Comparison of ENCODE assay signal across 24 mouse cellular contexts in the genomic region with DNA sequence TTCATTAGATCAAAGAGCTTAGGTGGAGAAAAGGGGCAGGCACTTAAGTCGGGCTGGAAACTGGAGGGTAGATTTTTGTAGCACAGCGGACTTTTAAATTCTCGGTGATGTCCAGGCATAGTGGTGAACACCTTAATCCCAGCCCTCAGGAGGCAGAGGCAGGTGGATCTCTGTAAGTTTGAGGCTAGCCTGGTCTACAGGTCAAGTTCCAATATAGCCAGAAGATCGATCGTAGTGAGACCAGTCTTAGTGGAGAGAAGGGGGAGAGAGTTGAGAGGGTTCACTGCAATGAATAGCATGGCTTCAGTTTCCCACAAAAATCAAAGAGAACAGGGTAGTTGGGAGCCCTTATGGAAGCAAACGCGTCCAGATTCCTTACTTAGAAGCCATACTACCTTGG. TPM values are rescaled to one million over a fixed set of nuclear protein-coding genes. Genes with fewer than 3 reads are reported as not detected.
A peak's percentile ranks its signal among the peaks of the same experiment; 100 is the strongest.
DNase-seq lines count a peak whose midpoint lies in the region; ATAC-seq and TF ChIP-seq lines count a peak whose summit lies in the region.
"Had no signal": no experiment of that assay in that cellular context is flagged by ENCODE, and none has a peak within 500 bp of the region (broad histone marks: within the 10 kb centered on the region; RNA-seq: fewer than 3 reads in every experiment).

No protein-coding gene starts in this region.

- 0 out of 2 replicates have a peak overlapping the region, but pooled peaks have one; percentile 90 for H3K9ac ChIP-seq in liver, embryonic 12.5 days
- no peak overlapping the region for H3K9ac ChIP-seq in intestine, embryonic 14.5 days (ENCODE audit: low read length)
- H3K9ac ChIP-seq in liver, embryonic 15.5 days, result no peak overlapping the region
- H3K9ac ChIP-seq: forebrain, embryonic 15.5 days; heart, embryonic 15.5 days; hindbrain, embryonic 13.5 days had no signal

- no peaks in the 10 kb centered on the region for H3K27me3 ChIP-seq in liver, embryonic 12.5 days (replicated peaks)
- H3K27me3 ChIP-seq in E14TG2a.4 (ENCODE audit: insufficient read depth, low read length), result peaks cover 31% of the 10 kb centered on the region
- H3K27me3 ChIP-seq in intestine, embryonic 14.5 days (replicated peaks; ENCODE audit: control insufficient read depth, insufficient read depth, low read length), result no peaks in the 10 kb centered on the region
- H3K27me3 ChIP-seq in liver, embryonic 15.5 days, result no peaks in the 10 kb centered on the region
- H3K27me3 ChIP-seq: CH12.LX; forebrain, embryonic 15.5 days; hindbrain, embryonic 13.5 days had no signal

- peaks cover 98% of the 10 kb centered on the region for H3K4me1 ChIP-seq in liver, embryonic 12.5 days
- peaks cover 33% of the 10 kb centered on the region for H3K4me1 ChIP-seq in E14TG2a.4 (replicated peaks; ENCODE audit: low read depth, low read length)
- peaks cover 13% of the 10 kb centered on the region for H3K4me1 ChIP-seq in intestine, embryonic 14.5 days (replicated peaks; ENCODE audit: control insufficient read depth, insufficient read depth, low read length)
- peaks cover 96% of the 10 kb centered on the region for H3K4me1 ChIP-seq in liver, embryonic 15.5 days (replicated peaks)
- H3K4me1 ChIP-seq: forebrain, embryonic 15.5 days; hindbrain, embryonic 13.5 days had no signal

- no peak for ATAC-seq in liver, embryonic 12.5 days
- ATAC-seq in intestine, embryonic 14.5 days (replicated peaks; ENCODE audit: low FRiP score, low TSS enrichment, low read depth), result no peak
- no peak for ATAC-seq in liver, embryonic 15.5 days (ENCODE audit: insufficient read depth)
- no peak for ATAC-seq in monocyte, adult 5-6 weeks (replicated peaks; ENCODE audit: insufficient number of reproducible peaks, low FRiP score, low TSS enrichment, poor library complexity, severe bottlenecking)
- ATAC-seq: forebrain, embryonic 15.5 days had no signal

- WGBS in liver, embryonic 12.5 days (ENCODE audit: insufficient replicate concordance), result 90% methylated on average over 7 of the region's 7 CpGs
- 84% methylated on average over 7 of the region's 7 CpGs for WGBS in intestine, embryonic 14.5 days
- 88% methylated on average over 7 of the region's 7 CpGs for WGBS in liver, embryonic 15.5 days (ENCODE audit: insufficient replicate concordance)

- H3K36me3 ChIP-seq in liver, embryonic 12.5 days, result peaks cover 33% of the 10 kb centered on the region
- H3K36me3 ChIP-seq in E14TG2a.4 (ENCODE audit: insufficient read depth, low read length), result no peaks in the 10 kb centered on the region
- peaks cover 14% of the 10 kb centered on the region; the same call in 1 of the 2 replicates for H3K36me3 ChIP-seq in intestine, embryonic 14.5 days (ENCODE audit: control insufficient read depth, insufficient read depth, low read length)
- H3K36me3 ChIP-seq in liver, embryonic 15.5 days (replicated peaks), result peaks cover 24% of the 10 kb centered on the region
- H3K36me3 ChIP-seq: embryonic facial prominence, embryonic 10.5 days; forebrain, embryonic 15.5 days; heart, embryonic 10.5 days; heart, embryonic 15.5 days; hindbrain, embryonic 13.5 days had no signal

- DNase-seq in liver, result no peak
- peak; percentile 55 for DNase-seq in intestine, embryonic 14.5 days (ENCODE audit: low spot score)
- DNase-seq in cerebellum, adult 9-11 months, result no peak
- no peak for DNase-seq in thymus, postnatal 14 days
- DNase-seq: adrenal gland, adult 8-10 months; cerebellum, adult 9-10 months; cerebellum, postnatal 36 days; gastrocnemius, postnatal 36 days; heart, postnatal 14 days had no signal

- H3K9me3 ChIP-seq in liver, embryonic 12.5 days (replicated peaks), result no peaks in the 10 kb centered on the region
- no peaks in the 10 kb centered on the region for H3K9me3 ChIP-seq in E14TG2a.4 (ENCODE audit: low read length)
- no peaks in the 10 kb centered on the region for H3K9me3 ChIP-seq in intestine, embryonic 14.5 days (ENCODE audit: control insufficient read depth, low read length)
- H3K9me3 ChIP-seq in liver, embryonic 15.5 days (replicated peaks), result no peaks in the 10 kb centered on the region
- H3K9me3 ChIP-seq: embryonic facial prominence, embryonic 10.5 days; forebrain, embryonic 15.5 days; heart, embryonic 10.5 days; heart, embryonic 15.5 days; hindbrain, embryonic 13.5 days had no signal

- no peak for TF ChIP-seq CTCF in E14TG2a.4 (conservative IDR thresholded peaks at IDR 0.05; ENCODE audit: low read length)

- H3K27ac ChIP-seq in liver, embryonic 12.5 days, result peak overlapping the region; percentile 100
- no peak overlapping the region for H3K27ac ChIP-seq in intestine, embryonic 14.5 days (ENCODE audit: low read depth)
- peak overlapping the region; percentile 99 for H3K27ac ChIP-seq in liver, embryonic 15.5 days (replicated peaks)
- H3K27ac ChIP-seq: embryonic facial prominence, embryonic 10.5 days; forebrain, embryonic 15.5 days; heart, embryonic 15.5 days; hindbrain, embryonic 13.5 days had no signal

- H3K4me3 ChIP-seq in liver, embryonic 12.5 days, result no peak overlapping the region
- peak overlapping the region; percentile 51; the same call in 1 of the 2 replicates for H3K4me3 ChIP-seq in E14TG2a.4 (replicated peaks; ENCODE audit: low read length)
- no peak overlapping the region for H3K4me3 ChIP-seq in intestine, embryonic 14.5 days (ENCODE audit: low read depth, low read length)
- H3K4me3 ChIP-seq in liver, embryonic 15.5 days (replicated peaks), result no peak overlapping the region
- H3K4me3 ChIP-seq: embryonic facial prominence, embryonic 10.5 days; forebrain, embryonic 15.5 days; heart, embryonic 10.5 days; heart, embryonic 15.5 days; hindbrain, embryonic 13.5 days had no signal

- H3K4me2 ChIP-seq in liver, embryonic 12.5 days, result peak overlapping the region; percentile 84
- no peak overlapping the region for H3K4me2 ChIP-seq in intestine, embryonic 14.5 days (ENCODE audit: low read length)
- H3K4me2 ChIP-seq in liver, embryonic 15.5 days, result peak overlapping the region; percentile 79
- H3K4me2 ChIP-seq: forebrain, embryonic 15.5 days; heart, embryonic 15.5 days; hindbrain, embryonic 13.5 days had no signal

RNA-seq across cellular contexts. Expression of gene AA986860, which starts 6.1 kb away (rescaled TPM):
- polyA plus RNA-seq in liver, embryonic 12.5 days (2016; fragmentation: Nextera tagmentation; extraction: Ambion mirVana), result 8.0 and 8.5 TPM in 2 replicates
- polyA plus RNA-seq in intestine, embryonic 14.5 days (2014; fragmentation: Nextera tagmentation; extraction: Ambion mirVana), result 55.7 and 61.4 TPM in 2 replicates
- 7.4 and 7.8 TPM in 2 replicates for polyA plus RNA-seq in liver, embryonic 15.5 days (2015; fragmentation: Nextera tagmentation; extraction: Ambion mirVana)
- 0.57 to 0.58 TPM in 2 of 3 replicates, not detected in the other for total RNA-seq in monocyte, adult 5-6 weeks (2017)

RNA-seq across cellular contexts. Expression of gene Pfkfb2, which starts 8.9 kb away (rescaled TPM):
- polyA plus RNA-seq in liver, embryonic 12.5 days (2016; fragmentation: Nextera tagmentation; extraction: Ambion mirVana), result 7.1 and 9.0 TPM in 2 replicates
- 9.4 and 9.8 TPM in 2 replicates for polyA plus RNA-seq in intestine, embryonic 14.5 days (2014; fragmentation: Nextera tagmentation; extraction: Ambion mirVana)
- polyA plus RNA-seq in liver, embryonic 15.5 days (2015; fragmentation: Nextera tagmentation; extraction: Ambion mirVana), result 5.2 and 5.9 TPM in 2 replicates
- 10.6 to 18.1 TPM (median 13.7 TPM) in 3 replicates for total RNA-seq in monocyte, adult 5-6 weeks (2017)

RNA-seq across cellular contexts. Expression of gene Yod1, which starts 20.8 kb away (rescaled TPM):
- 49.3 and 49.7 TPM in 2 replicates for polyA plus RNA-seq in liver, embryonic 12.5 days (2016; fragmentation: Nextera tagmentation; extraction: Ambion mirVana)
- 7.5 and 8.1 TPM in 2 replicates for polyA plus RNA-seq in intestine, embryonic 14.5 days (2014; fragmentation: Nextera tagmentation; extraction: Ambion mirVana)
- polyA plus RNA-seq in liver, embryonic 15.5 days (2015; fragmentation: Nextera tagmentation; extraction: Ambion mirVana), result 42.2 and 42.3 TPM in 2 replicates
- total RNA-seq in monocyte, adult 5-6 weeks (2017), result 7.4 to 9.8 TPM (median 7.8 TPM) in 3 replicates

RNA-seq across cellular contexts. Expression of gene Gm29427, which starts 22.3 kb away (rescaled TPM):
- polyA plus RNA-seq in liver, embryonic 12.5 days (2016; fragmentation: Nextera tagmentation; extraction: Ambion mirVana), result not detected in 2 replicates
- polyA plus RNA-seq in intestine, embryonic 14.5 days (2014; fragmentation: Nextera tagmentation; extraction: Ambion mirVana), result 0.23 TPM in 1 of 2 replicates, not detected in the other
- polyA plus RNA-seq in liver, embryonic 15.5 days (2015; fragmentation: Nextera tagmentation; extraction: Ambion mirVana), result not detected in 2 replicates
- not detected in 3 replicates for total RNA-seq in monocyte, adult 5-6 weeks (2017)
- total RNA-seq: adrenal gland, postnatal 36 days; CH12.LX; gastrocnemius, adult 8-10 months; gastrocnemius, postnatal 36 days; heart, postnatal 14 days; hematopoietic stem cell, adult 5-6 weeks had no signal
- polyA plus RNA-seq: embryonic facial prominence, embryonic 10.5 days; embryonic facial prominence, embryonic 14.5 days; forebrain, embryonic 11.5 days; forebrain, embryonic 15.5 days; heart, embryonic 10.5 days; heart, embryonic 15.5 days had no signal
